Mouse (Mus musculus) heart, embryonic 16.5 days (tissue): ENCODE measurements around the gene Clpx. TPM values are rescaled to one million over a fixed set of nuclear protein-coding genes. Genes with fewer than 3 reads are reported as not detected.
"Not testable (repeated sequence)": the region's sequence is repeated elsewhere in the genome, so short reads cannot be mapped to it uniquely, and the experiment has no call there.

Experiments
- ATAC-seq: fragments of 200-750 bp; cut with Nextera tagmentation; replicated peaks from 2 replicates; pipeline ENCODE4 v1.8.0; 2017; ENCODE audit warnings: moderate number of reproducible peaks; ENCODE audit not compliant: insufficient read depth, low FRiP score; ENCODE audit errors: extremely low read depth
- H3K27ac ChIP-seq: fragments of 300-500 bp; sonication (generic); 2 replicates; pipeline ENCODE4 v1.5.1; 2014; ENCODE audit warnings: mild to moderate bottlenecking, low read length, control low read depth, moderate library complexity
- H3K27me3 ChIP-seq: fragments of 300-500 bp; sonication (generic); 2 replicates; pipeline ENCODE4 v1.6.1; 2014; ENCODE audit warnings: low read length, mixed read lengths; ENCODE audit not compliant: control insufficient read depth, insufficient read depth
- H3K36me3 ChIP-seq: fragments of 300-500 bp; sonication (generic); 2 replicates; pipeline ENCODE4 v1.6.1; 2014; ENCODE audit not compliant: control insufficient read depth, insufficient read depth
- H3K4me1 ChIP-seq: fragments of 300-500 bp; sonication (generic); 2 replicates; pipeline ENCODE4 v1.6.1; 2014; ENCODE audit warnings: low read length, mixed read lengths; ENCODE audit not compliant: control insufficient read depth, insufficient read depth
- H3K4me2 ChIP-seq: fragments of 300-500 bp; sonication (generic); 2 replicates; pipeline ENCODE4 v1.6.1; 2014; ENCODE audit warnings: low read depth, mild to moderate bottlenecking, control low read depth, low read length
- H3K4me3 ChIP-seq: fragments of 300-500 bp; sonication (generic); 2 replicates; pipeline ENCODE4 v1.5.1; 2014; ENCODE audit warnings: mild to moderate bottlenecking, control low read depth, low read length
- H3K9ac ChIP-seq: fragments of 300-500 bp; sonication (generic); 2 replicates; pipeline ENCODE4 v1.6.1; 2014; ENCODE audit warnings: low read length, control low read depth
- H3K9me3 ChIP-seq: fragments of 300-500 bp; sonication (generic); replicated peaks from 2 replicates; pipeline ENCODE4 v1.6.1; 2016; ENCODE audit warnings: low read length; ENCODE audit not compliant: control insufficient read depth
- WGBS: fragments of 180-500 bp; shearing (Covaris S2); extraction: QIAGEN DNeasy Blood & Tissue Kit; methylation state at CpG from one replicate; pipeline ENCODE4 v1.1.7; 2014; 5-methylcytosine and 5-hydroxymethylcytosine counted together
- polyA plus RNA-seq: library from polyadenylated mRNA; unstranded; fragments of >200 nt; fragmentation: Nextera tagmentation; extraction: Ambion mirVana; gene quantifications from 2 replicates; pipeline ENCODE4 v1.2.1, GENCODE M21; 2015

Clpx gene
- polyA plus RNA-seq, 1 experiment from 2014 or later: 53.5 TPM

DNA sequence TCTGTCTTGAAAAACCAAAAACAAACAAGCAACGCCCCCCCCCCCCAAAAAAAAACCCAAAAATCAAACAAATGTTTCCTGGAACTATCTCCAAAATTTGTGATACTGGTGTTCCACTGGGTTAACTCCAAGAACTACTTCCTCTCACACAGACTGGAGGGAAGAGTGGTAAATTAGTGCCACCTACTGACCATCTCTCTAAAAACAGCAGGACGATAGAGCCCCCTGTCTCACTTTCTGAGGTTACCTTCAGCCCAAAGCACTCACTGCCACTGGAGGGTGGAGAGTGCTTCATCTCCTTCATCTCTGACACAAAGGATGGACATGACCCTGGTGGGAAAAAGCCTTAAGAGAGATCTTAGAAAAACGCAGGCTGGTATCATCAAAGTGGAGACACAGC is 10.8 kb upstream of the Clpx start:
- WGBS: 1% methylated on average over 3 of the region's 3 CpGs
- ATAC-seq: 0 out of 2 replicates have a peak, but pooled peaks have one; percentile 45

DNA sequence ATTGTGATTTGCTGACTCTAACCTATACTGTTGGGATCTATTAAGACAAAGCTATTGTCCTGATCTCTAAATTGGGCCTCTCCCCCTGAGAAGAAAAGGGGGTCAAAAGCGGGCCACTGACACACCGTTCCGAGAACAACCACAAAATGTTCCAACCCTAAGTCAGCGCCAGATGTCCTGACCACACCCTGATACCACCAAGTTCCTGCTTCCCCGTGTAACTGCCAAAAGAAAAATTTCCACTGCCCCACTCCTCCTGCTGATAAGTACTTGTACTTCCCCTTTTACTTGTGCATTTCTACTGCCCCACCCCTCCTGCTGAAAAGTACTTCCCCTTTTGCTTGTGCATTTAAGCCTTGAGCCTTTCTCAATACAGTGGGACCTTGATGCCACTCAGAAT is 5.8 kb upstream of the Clpx start:
- ATAC-seq, H3K9ac ChIP-seq, H3K27ac ChIP-seq, H3K4me1 ChIP-seq, H3K27me3 ChIP-seq, H3K36me3 ChIP-seq, H3K9me3 ChIP-seq, H3K4me3 ChIP-seq, H3K4me2 ChIP-seq: not testable (repeated sequence)
- WGBS: 75% methylated on average over 5 of the region's 5 CpGs

More for the DNA sequence above, 10.8 kb upstream of the Clpx start:
- no peaks in the 10 kb centered on the region for H3K36me3 ChIP-seq
- no peak overlapping the region for H3K9ac ChIP-seq
- H3K4me3 ChIP-seq: no peak overlapping the region
- no peaks in the 10 kb centered on the region for H3K4me1 ChIP-seq
- no peaks in the 10 kb centered on the region for H3K9me3 ChIP-seq
- no peak overlapping the region for H3K27ac ChIP-seq
- H3K4me2 ChIP-seq: no peak overlapping the region
- no peaks in the 10 kb centered on the region for H3K27me3 ChIP-seq

DNA sequence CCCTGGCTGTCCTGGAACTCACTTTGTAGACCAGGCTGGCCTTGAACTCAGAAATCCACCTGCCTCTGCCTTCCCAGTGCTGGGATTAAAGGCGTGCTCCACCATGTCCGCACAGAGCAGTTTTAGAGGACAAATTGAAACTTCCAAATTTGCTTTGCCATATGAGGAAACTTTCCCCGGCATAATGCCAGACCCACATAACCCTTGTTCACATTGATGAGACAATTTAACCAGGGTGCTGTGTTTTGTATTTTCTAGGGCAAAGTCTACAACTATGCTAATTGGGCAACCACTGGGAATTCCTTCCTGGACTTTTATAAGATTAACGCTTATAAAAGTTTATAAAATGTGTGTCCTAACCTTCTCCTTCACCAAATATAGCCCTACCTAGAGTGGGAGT is 4.1 kb upstream of the Clpx start:
- H3K4me2 ChIP-seq: no peak overlapping the region
- no peak for ATAC-seq
- H3K9ac ChIP-seq: no peak overlapping the region
- no peaks in the 10 kb centered on the region for H3K36me3 ChIP-seq
- H3K27me3 ChIP-seq: no peaks in the 10 kb centered on the region
- H3K27ac ChIP-seq: no peak overlapping the region
- WGBS: 88% methylated on average over 4 of the region's 4 CpGs
- no peak overlapping the region for H3K4me3 ChIP-seq
- peaks cover 7% of the 10 kb centered on the region for H3K4me1 ChIP-seq
- no peaks in the 10 kb centered on the region for H3K9me3 ChIP-seq

DNA sequence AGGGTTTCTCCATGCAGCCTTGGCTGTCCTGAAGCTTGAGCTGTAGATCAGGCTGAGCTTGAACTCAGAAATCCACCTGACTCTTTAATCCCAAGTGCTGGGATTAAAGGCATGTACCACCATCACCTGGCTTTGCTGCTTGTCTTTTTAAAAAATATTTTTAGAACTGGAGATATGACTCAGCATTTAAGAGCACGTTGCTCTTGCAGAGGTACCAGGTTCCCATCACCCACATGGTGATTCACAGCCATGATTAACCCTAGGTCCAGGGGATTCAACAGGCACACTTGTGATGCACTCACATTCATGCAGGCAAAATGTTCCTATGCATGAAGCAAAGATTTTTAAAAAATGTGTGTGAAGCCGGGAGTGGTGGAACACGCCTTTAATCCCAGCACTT is 1.6 kb upstream of the Clpx start:
- Histone ChIP-seq H3K9ac (no peak overlapping the region), H3K9me3 (no peaks in the 10 kb centered on the region), H3K4me2 (no peak overlapping the region), H3K27ac (no peak overlapping the region), H3K4me1 (peaks cover 16% of the 10 kb centered on the region), H3K36me3 (no peaks in the 10 kb centered on the region), H3K27me3 (no peaks in the 10 kb centered on the region), H3K4me3 (no peak overlapping the region)
- ATAC-seq: no peak
- WGBS: 73% methylated on average over 3 of the region's 3 CpGs

DNA sequence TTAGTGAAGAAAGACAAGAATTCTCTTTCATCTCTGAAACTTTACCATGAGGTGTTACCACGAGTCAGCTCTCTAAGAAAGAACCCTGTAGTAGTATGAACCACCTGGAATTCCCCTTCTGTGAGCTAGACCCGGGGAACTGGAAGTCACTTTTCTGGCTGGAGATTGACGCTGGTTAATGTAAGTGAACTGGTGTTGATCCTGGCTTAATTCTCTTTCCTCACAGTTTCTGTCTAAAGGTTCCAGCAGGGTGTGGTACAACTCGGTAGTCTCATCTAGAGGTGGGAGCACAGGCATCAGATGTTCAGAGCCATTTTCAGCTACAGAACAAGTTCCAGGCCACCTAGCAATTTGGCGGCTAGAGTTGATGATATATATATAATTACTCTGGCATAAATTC is 941 bp upstream of the Clpx start:
- Histone ChIP-seq H3K4me3 (peak overlapping the region; percentile 87), H3K4me1 (peaks cover 16% of the 10 kb centered on the region), H3K36me3 (no peaks in the 10 kb centered on the region), H3K4me2 (peak overlapping the region; percentile 72), H3K27ac (peak overlapping the region; percentile 83), H3K9ac (peak overlapping the region; percentile 74), H3K27me3 (no peaks in the 10 kb centered on the region), H3K9me3 (no peaks in the 10 kb centered on the region)
- no peak for ATAC-seq
- 20% methylated on average over 5 of the region's 5 CpGs for WGBS

DNA sequence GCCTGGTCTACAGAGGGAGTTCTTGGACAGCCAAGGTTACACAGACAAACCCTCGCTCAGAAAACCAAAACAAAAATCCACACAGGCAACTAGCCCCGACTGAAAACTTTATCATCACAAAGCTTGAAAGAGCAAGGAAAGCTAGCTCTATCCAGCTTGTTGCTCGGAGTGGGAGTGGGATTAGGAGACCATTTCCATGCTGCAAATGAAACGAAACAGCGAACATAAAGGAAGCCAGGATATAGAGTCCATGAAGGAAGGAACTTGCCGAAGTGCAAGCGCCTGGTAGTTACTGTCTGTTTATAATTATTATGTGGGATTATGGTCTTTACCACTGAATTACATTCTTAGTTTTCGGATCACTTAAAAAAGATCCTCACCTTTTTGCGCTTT is 484 bp upstream of the Clpx start:
- ATAC-seq: no peak
- Histone ChIP-seq H3K4me3 (peak overlapping the region; percentile 87), H3K4me1 (peaks cover 16% of the 10 kb centered on the region), H3K9me3 (no peaks in the 10 kb centered on the region), H3K27ac (peak overlapping the region; percentile 83), H3K9ac (peak overlapping the region; percentile 74), H3K36me3 (no peaks in the 10 kb centered on the region), H3K27me3 (no peaks in the 10 kb centered on the region), H3K4me2 (peak overlapping the region; percentile 72)
- 0% methylated on average over 9 of the region's 9 CpGs for WGBS

DNA sequence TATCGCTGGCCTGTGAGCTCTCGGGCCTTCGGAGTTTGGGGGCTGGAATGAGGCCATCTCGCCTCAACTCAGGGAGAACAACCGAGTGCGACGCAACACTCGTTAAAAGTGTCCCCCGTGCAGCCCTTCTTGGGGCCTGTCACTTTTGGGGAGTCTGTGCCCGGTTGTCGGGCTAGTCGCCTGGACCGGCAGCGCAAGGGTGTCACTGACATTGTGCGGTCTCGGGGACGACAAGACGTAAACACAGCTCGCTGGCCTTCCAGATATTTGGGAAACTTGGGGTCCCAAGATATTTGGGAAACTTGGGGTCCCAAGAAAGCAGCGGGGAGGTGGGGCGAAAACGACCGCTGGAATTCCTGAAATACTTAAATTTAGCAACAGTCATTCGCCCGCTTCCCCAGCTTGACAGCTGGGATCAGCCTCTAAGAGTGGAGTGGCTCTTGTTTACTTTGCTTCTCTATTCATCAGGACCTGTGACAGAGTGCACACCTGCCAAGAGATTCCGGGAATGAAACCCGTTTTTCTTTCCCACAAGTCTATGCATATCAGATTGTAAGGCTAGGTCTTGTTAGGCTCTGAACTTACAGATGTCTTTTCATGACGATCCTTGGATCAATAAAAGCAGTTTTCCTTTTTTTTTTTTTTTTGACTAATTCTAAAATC is 787 bp downstream of the Clpx start:
- H3K9me3 ChIP-seq: no peaks in the 10 kb centered on the region
- H3K36me3 ChIP-seq: no peaks in the 10 kb centered on the region
- peak overlapping the region; percentile 87 for H3K4me3 ChIP-seq
- no peaks in the 10 kb centered on the region for H3K27me3 ChIP-seq
- WGBS: 1% methylated on average over 28 of the region's 28 CpGs
- no peak for ATAC-seq
- peak overlapping the region; percentile 94 for H3K9ac ChIP-seq
- peaks cover 18% of the 10 kb centered on the region for H3K4me1 ChIP-seq
- H3K27ac ChIP-seq: peak overlapping the region; percentile 85
- peak overlapping the region; percentile 86 for H3K4me2 ChIP-seq

DNA sequence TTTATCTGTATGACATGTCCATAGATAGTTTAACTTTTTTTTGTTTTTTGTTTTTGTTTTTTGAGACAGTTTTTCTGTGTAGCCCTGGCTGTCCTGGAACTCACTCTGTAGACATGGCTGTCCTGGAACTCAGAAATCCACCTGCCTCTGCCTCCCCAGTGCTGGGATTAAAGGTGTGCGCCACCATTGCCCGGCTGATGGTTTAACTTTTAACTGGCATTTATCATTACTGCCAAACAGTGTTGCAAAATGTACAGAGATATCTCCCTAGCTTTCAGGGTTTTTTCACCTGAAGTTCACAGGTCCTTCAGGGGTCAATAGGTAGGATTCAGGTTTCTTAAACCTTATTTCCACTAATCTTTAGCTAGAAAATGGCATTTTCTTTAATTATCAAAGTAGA is 3.0 kb downstream of the Clpx start:
- 89% methylated on average over 2 of the region's 2 CpGs for WGBS
- ATAC-seq: no peak
- peaks cover 18% of the 10 kb centered on the region for H3K4me1 ChIP-seq
- no peak overlapping the region for H3K4me3 ChIP-seq
- H3K4me2 ChIP-seq: no peak overlapping the region
- no peak overlapping the region for H3K27ac ChIP-seq
- H3K36me3 ChIP-seq: peaks cover 11% of the 10 kb centered on the region; the same call in 1 of the 2 replicates
- H3K9ac ChIP-seq: no peak overlapping the region
- no peaks in the 10 kb centered on the region for H3K27me3 ChIP-seq
- no peaks in the 10 kb centered on the region for H3K9me3 ChIP-seq

DNA sequence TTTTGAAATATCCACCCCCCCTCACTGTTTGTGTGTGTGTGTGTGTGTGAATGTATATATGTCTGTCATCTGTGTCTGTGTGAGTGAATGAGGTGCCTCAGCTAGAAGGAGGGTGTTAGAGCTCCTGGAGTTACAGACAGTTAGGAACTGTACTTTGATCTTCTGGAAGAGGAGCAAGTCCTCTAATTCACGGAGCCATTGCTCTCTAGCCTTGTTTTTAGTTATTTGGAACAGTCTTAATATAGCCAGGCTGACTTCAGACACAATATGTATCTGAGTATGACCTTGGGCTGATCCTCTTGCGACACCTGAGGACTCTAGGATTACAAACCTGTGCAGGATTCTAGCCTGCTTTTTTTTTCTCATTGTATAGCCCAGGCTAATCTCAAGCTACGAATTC is 4.7 kb downstream of the Clpx start:
- Histone ChIP-seq H3K4me3 (no peak overlapping the region), H3K4me1 (peaks cover 12% of the 10 kb centered on the region), H3K27ac (no peak overlapping the region), H3K4me2 (no peak overlapping the region), H3K9me3 (no peaks in the 10 kb centered on the region), H3K9ac (no peak overlapping the region; the same call in 1 of the 2 replicates), H3K36me3 (peaks cover 23% of the 10 kb centered on the region), H3K27me3 (no peaks in the 10 kb centered on the region)
- WGBS: 69% methylated on average over 3 of the region's 3 CpGs
- no peak for ATAC-seq
